Mouse (Mus musculus): ENCODE data around the gene Tectb. TPM values are rescaled to one million over a fixed set of nuclear protein-coding genes. Genes with fewer than 3 reads are reported as not detected.
A peak's percentile ranks its signal among the peaks of the same experiment; 100 is the strongest.

Gene Tectb
- polyA plus RNA-seq, 1 experiment: 0.03 TPM

DNA sequence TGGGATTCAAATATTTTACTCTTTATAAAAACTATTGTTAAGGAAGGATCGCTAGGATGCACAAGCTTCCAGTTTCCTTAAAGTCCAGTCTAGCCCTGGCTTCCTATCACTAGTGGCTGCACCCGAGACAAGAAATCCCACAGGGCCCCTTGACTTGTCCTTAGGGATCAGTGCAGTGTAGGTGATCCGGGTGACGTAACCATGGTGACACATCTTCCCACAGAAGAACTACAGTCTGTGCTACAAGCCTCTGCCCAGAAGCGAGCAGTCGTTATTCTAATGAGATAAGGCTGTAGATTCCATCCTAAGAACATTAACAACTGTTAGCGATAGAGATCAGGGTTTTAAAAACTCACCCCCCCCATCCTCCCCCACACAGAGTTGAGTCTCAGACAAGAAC lies 4.5 kb downstream of the Tectb start:
- Histone ChIP-seq H3K4me3 (replicated peaks; ENCODE audit: insufficient read depth, low read depth, low read length) (no peak overlapping the region), H3K27ac (ENCODE audit: insufficient read depth, low read length) (no peak overlapping the region; the same call in 1 of the 2 replicates), H3K27me3 (ENCODE audit: control insufficient read depth, insufficient read depth, low read length) (no peaks in the 10 kb centered on the region), H3K4me1 (ENCODE audit: control insufficient read depth, insufficient read depth, low read length) (no peaks in the 10 kb centered on the region)
- WGBS: 38% methylated on average over 7 of the region's 7 CpGs
- TF ChIP-seq CTCF (IDR thresholded peaks at IDR 0.05; ENCODE audit: borderline replicate concordance, insufficient read depth, low read depth, low read length) (no peak), POLR2A (IDR thresholded peaks at IDR 0.05; ENCODE audit: borderline replicate concordance, insufficient read depth, low read length) (no peak)
- DNase-seq: no peak

DNA sequence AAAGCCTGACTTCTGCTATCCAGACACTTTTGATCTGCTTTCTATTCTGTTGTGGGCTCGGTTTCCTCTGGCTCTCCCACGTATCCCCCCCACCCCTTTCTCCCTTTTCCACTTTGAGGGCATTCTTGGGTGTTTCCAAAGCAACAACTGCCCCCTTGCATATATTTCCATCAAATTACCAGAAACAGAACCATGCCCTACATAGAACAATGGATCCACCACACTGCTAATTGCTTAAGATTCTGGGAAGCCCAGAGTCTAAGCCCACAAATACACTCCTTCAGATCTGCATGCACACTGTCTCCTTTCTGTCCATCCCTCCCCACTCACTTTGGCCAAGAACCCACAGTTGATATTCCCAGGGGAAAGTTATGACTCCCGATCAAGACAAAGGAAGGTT lies 5.1 kb downstream of the Tectb start:
- DNase-seq: peak in 1 of 2 experiments; percentile 21
- no peaks in the 10 kb centered on the region for H3K4me1 ChIP-seq (ENCODE audit: control insufficient read depth, insufficient read depth, low read length)
- WGBS: 24% methylated on average over 3 of the region's 3 CpGs
- no peak for TF ChIP-seq CTCF (IDR thresholded peaks at IDR 0.05; ENCODE audit: borderline replicate concordance, insufficient read depth, low read depth, low read length)
- no peak for TF ChIP-seq POLR2A (IDR thresholded peaks at IDR 0.05; ENCODE audit: borderline replicate concordance, insufficient read depth, low read length)
- H3K27me3 ChIP-seq (ENCODE audit: control insufficient read depth, insufficient read depth, low read length): no peaks in the 10 kb centered on the region
- H3K27ac ChIP-seq (ENCODE audit: insufficient read depth, low read length): no peak overlapping the region
- H3K4me3 ChIP-seq (replicated peaks; ENCODE audit: insufficient read depth, low read depth, low read length): no peak overlapping the region

DNA sequence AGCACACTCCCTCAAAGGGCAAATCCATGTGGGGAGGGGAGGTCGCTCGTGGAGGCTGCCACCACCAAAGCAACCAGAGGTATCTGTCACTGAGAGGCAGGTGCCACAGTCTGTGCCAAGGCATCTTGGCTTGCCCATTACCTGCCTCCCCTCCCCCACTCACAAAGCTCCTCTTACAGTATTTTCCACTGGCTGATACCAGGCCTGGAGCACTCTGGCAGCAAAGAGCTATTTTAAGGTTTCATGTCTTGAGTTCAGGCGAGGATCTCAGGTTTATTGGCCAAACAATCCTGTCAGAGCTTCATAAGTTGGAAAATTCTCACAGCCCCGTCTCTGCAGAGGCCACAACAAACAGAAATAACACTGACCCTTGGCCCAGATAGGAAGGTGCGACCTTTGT lies 9.5 kb downstream of the Tectb start:
- H3K4me3 ChIP-seq (replicated peaks; ENCODE audit: insufficient read depth, low read depth, low read length): no peak overlapping the region
- no peak for DNase-seq
- no peak for TF ChIP-seq CTCF (IDR thresholded peaks at IDR 0.05; ENCODE audit: borderline replicate concordance, insufficient read depth, low read depth, low read length)
- no peak for TF ChIP-seq POLR2A (IDR thresholded peaks at IDR 0.05; ENCODE audit: borderline replicate concordance, insufficient read depth, low read length)
- no peak overlapping the region for H3K27ac ChIP-seq (ENCODE audit: insufficient read depth, low read length)
- H3K4me1 ChIP-seq (ENCODE audit: control insufficient read depth, insufficient read depth, low read length): no peaks in the 10 kb centered on the region
- H3K27me3 ChIP-seq (ENCODE audit: control insufficient read depth, insufficient read depth, low read length): no peaks in the 10 kb centered on the region
- 81% methylated on average over 5 of the region's 5 CpGs for WGBS

DNA sequence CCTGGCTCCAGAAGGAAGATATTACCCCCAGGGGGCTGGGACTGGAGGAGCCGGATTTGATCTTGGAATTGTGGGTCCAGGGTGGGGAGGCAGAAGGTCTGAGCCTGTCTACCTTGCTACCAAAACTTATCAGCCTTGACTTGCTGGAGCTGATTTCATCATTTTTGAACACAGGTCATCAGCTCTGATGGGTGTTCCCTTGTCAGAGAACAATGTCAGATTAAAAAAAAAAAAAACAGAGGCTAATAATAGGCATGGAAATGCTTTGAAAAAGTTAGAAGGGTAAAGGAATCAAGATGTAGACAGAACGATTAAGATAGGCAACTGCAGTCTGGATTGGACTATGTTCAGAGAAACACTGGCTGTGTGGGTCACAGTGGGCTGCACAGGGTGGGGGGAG lies 11.1 kb downstream of the Tectb start:
- H3K4me3 ChIP-seq (replicated peaks; ENCODE audit: insufficient read depth, low read depth, low read length): no peak overlapping the region
- TF ChIP-seq POLR2A (IDR thresholded peaks at IDR 0.05; ENCODE audit: borderline replicate concordance, insufficient read depth, low read length) (no peak), CTCF (IDR thresholded peaks at IDR 0.05; ENCODE audit: borderline replicate concordance, insufficient read depth, low read depth, low read length) (no peak)
- H3K4me1 ChIP-seq (ENCODE audit: control insufficient read depth, insufficient read depth, low read length): no peaks in the 10 kb centered on the region
- no peaks in the 10 kb centered on the region for H3K27me3 ChIP-seq (ENCODE audit: control insufficient read depth, insufficient read depth, low read length)
- no peak overlapping the region for H3K27ac ChIP-seq (ENCODE audit: insufficient read depth, low read length)
- 41% methylated on average over 2 of the region's 2 CpGs for WGBS
- no peak for DNase-seq

DNA sequence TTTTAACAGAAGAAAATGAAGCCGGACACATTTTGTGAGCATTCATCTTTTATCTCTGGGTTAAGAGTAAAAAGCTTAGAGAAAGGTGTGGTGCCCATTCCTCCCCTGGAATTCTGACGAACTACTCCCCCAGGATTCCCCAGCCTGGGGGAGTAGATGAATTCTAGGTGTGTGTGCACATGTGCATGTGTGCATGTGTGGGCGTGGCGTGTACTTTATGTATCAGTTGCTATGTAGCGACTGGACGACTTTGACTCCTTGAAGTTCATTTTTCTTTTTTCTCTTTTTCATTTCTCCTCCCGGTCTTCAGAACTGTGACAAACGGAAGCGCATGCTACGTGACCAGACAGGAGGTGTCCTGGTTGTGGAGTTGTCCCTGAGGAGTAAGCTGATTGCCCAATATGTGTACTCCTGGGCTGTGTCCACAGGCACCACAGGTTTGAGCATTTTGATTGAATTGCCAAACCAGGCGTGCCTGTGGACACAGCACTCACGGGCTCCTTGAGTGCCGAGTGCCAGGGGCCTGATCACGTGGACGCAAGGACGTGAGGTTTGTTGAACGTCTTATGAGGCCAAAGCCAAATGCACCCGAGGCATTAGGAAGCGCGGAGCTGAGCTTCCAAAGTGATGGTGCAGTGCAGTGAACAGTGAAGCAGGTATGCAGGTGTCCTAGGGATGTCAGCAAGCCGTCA lies 11.9 kb downstream of the Tectb start:
- 54% methylated on average over 21 of the region's 21 CpGs for WGBS
- no peaks in the 10 kb centered on the region for H3K27me3 ChIP-seq (ENCODE audit: control insufficient read depth, insufficient read depth, low read length)
- TF ChIP-seq CTCF (IDR thresholded peaks at IDR 0.05; ENCODE audit: borderline replicate concordance, insufficient read depth, low read depth, low read length) (no peak), POLR2A (IDR thresholded peaks at IDR 0.05; ENCODE audit: borderline replicate concordance, insufficient read depth, low read length) (no peak)
- no peak overlapping the region for H3K4me3 ChIP-seq (replicated peaks; ENCODE audit: insufficient read depth, low read depth, low read length)
- no peaks in the 10 kb centered on the region for H3K4me1 ChIP-seq (ENCODE audit: control insufficient read depth, insufficient read depth, low read length)
- no peak overlapping the region for H3K27ac ChIP-seq (ENCODE audit: insufficient read depth, low read length)
- DNase-seq: no peak

DNA sequence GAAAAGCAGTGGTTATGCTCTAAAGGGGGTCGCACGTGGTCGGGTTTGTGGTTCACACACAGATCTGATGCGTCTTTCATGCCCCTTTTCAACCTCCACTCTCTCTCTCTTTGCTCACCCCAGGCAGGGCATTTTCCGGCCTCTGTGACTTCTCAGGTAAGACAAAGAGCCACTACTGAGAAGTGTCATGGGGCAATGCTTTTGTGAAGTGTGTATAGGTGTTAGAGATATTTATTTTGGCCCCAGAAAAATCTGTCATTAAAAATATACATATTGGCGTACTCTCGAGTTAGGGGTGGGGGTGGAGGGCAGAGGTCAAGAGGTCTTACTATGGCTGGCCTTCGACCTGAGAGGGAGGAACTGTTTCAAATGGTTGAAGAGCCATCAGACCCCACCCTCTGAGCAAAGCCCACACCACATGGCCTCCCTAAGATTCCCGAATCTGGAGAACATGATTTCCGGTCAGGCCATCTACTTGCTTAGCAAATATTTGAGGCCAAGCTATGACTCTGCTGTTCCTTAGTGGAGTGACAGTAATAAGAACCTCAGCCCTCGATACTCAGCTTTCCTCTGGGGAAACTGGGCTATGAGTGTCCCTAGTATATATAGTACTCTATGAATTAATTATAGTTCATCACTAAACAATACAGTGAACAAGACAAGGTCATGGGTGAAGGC lies 13.3 kb downstream of the Tectb start:
- Histone ChIP-seq H3K27ac (ENCODE audit: insufficient read depth, low read length) (no peak overlapping the region), H3K4me3 (replicated peaks; ENCODE audit: insufficient read depth, low read depth, low read length) (no peak overlapping the region), H3K27me3 (ENCODE audit: control insufficient read depth, insufficient read depth, low read length) (no peaks in the 10 kb centered on the region), H3K4me1 (ENCODE audit: control insufficient read depth, insufficient read depth, low read length) (no peaks in the 10 kb centered on the region)
- WGBS: 59% methylated on average over 11 of the region's 11 CpGs
- TF ChIP-seq CTCF (IDR thresholded peaks at IDR 0.05; ENCODE audit: borderline replicate concordance, insufficient read depth, low read depth, low read length) (no peak), POLR2A (IDR thresholded peaks at IDR 0.05; ENCODE audit: borderline replicate concordance, insufficient read depth, low read length) (no peak)
- no peak for DNase-seq

DNA sequence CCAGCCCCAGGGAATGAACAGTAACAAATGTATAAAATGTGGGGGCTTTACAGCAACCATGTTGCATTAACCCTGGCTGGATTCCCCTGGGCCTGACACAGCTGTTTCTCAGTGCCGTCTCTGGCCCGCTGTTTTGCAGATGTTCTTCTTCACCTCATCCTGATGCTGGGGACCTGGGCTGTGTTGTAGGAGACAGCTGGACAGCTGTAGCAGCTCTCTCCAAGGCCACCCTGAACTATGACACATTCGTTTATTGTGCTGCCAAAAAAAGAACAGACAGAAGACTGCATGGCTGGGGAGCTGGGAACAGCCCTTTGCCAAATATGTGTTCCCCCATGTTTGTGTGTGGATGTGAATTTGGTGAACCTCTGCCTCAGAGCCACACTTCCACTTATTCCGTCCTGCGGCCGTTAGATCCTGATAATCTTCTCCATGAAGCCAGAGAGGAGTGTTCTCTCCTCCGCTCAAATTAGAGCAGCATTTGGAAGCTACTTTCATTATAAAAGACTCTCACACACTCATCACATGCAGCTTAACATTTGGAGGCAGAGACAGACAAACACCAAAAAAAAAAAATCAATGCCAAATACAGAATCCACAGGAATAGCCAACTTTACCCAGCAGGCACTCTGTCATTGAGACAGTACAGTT lies 14.1 kb downstream of the Tectb start:
- Histone ChIP-seq H3K27ac (ENCODE audit: insufficient read depth, low read length) (no peak overlapping the region), H3K27me3 (ENCODE audit: control insufficient read depth, insufficient read depth, low read length) (no peaks in the 10 kb centered on the region), H3K4me3 (replicated peaks; ENCODE audit: insufficient read depth, low read depth, low read length) (no peak overlapping the region), H3K4me1 (ENCODE audit: control insufficient read depth, insufficient read depth, low read length) (0 out of 2 replicates have a peak, but pooled peaks cover 5% of the 10 kb centered on the region)
- no peak for TF ChIP-seq CTCF (IDR thresholded peaks at IDR 0.05; ENCODE audit: borderline replicate concordance, insufficient read depth, low read depth, low read length)
- TF ChIP-seq POLR2A (IDR thresholded peaks at IDR 0.05; ENCODE audit: borderline replicate concordance, insufficient read depth, low read length): no peak
- DNase-seq: no peak
- 62% methylated on average over 7 of the region's 7 CpGs for WGBS

All from cerebellum, adult 2 months (tissue).